Mouse (Mus musculus) skeletal muscle tissue, adult 2 months (tissue): ENCODE measurements at regions not wholly inside any gene's neighbourhood (a gene's known extent, or its start where the extent isn't known, plus 50 kb on each side); places are given as distances from the start of the nearest gene placed in this dataset.

ENCODE experiments used
- DNase-seq: peaks from one replicate; pipeline ENCODE4 v3.0.0-alpha.2; 2012; ENCODE audit warnings: low read depth, low spot score

DNA sequence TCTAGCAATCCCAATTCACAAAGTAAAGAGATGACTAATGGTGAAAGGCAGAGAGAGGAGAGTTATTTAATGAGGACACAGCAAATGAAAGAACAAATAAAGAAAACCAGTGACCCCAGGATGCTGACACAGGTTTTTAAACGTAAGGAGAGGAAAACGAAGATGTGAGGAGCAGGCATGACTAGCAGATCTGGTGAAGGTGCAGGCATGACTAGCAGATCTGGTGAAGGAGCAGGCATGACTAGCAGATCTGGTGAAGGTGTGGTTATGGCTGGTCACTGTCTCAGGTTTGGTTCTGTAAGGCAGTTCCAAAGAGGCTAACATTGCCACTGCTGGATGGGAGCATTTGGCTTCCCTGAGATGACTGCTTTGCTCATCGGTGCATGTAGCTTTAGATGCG, 57.0 kb downstream of the Mbl2 start:
- DNase-seq: no peak

DNA sequence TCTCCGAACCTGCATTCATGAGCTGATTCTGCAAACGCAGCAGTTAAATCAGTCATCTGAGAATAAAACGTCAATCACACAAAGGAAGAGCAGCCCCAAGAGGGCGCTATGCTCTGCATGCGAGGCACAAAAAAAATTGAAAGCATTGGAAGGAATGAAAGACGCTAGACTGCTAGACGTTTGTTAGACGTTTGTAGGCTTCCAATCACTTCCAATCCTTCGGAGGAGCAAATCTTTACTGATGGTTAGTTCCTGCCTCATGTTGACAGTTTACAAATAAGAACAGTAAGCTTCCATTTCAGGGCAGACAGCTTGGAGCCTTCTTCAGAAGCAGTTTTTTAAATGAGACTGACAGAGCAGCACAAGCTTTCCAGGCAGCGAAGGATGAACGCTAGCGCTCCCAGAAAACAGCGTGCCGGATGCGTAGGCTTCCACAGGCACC, 62.5 kb downstream of the Mbl2 start:
- DNase-seq: no peak

DNA sequence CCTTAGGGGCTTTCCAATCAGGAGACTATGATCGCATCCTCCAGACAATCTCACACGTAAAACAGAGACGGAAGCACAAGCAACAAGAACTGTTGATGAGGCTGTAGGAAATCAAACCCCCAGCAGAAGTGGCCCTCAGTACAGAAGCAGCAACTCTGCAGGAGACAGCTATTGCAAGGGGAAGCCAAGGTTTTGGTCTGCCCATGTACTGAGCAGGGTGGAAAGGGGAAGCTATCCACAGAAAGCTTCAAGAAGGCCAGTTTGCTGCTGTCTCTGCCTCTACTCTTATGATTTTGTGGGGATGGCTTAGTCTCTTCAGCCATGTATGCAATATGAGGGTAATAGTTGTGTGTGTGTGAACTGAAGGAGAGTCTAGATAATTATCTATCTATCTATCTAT, 63.3 kb downstream of the Mbl2 start:
- no peak for DNase-seq

DNA sequence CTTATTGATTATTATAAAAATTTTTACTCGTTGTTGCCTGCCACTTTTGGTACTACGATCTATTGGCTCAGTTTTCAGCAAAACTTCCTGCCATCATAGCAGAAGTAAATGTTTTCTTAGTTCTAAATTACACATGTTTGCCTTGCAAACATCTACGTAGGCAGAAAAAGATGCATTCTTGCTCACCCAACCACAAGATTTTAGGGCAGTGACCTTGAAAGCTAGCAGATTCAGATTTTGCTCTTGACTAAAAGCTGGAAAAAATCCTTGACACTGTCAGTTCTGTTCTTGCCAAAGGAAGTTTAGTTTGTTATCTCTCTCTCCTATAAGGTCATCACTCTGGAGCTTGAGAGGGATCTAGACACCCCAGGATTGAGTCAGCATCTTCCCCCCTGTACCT, 66.8 kb downstream of the Mbl2 start:
- no peak for DNase-seq

DNA sequence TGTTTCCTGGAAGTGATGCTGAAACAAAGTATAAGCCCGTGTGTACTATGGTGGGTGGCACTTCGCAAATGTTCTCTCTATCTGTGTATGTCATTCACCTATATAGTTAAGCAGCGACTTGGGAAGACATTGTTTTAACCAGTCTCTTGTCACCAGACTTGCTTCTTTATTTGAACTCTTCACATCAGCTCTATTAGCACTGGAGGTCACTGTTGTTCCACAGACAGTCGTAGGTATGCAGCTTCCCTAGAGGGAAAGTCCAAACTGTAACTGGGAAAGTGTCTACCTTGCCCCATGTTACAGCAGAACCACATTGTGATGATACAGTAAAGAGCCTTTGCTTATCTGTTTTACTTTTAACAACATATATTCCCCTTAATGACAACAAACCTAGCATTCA, 69.5 kb downstream of the Mbl2 start:
- DNase-seq: no peak

DNA sequence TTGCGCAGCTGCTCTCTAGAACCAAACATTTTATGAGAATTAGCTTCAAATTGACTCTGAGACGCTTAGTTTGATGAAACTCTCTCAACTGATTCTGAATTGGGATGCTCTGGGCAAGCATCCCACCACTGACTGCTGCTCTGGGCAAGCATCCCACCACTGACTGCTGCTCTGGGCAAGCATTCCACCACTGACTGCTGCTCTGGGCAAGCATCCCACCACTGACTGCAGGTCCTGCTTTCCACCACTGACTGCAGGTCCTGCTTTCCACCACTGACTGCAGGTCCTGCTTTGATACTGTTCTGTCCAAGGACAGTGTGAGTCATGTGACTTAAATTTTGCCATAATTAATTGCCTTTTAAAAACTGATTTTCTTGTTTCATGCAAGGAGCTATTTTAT, 73.6 kb downstream of the Mbl2 start:
- peak; percentile 21 for DNase-seq

DNA sequence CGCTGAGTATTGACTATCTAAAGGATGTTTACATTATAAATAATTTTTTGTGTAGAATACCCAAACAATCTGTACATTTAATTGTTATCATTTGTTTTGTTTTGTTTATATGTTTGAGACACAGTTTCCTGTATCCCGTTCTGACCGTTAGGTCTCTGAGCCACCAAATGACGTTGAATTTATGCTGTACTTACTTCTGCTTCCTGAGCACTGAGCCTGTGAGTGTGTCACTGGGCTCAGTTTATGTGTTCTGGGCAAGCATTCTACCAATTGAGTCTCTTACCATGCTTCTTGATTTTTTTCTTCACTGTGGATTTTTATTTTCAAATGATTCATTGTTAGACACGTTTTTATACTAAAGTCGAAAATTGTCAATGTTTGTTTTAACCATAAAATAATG, 74.2 kb downstream of the Mbl2 start:
- no peak for DNase-seq

DNA sequence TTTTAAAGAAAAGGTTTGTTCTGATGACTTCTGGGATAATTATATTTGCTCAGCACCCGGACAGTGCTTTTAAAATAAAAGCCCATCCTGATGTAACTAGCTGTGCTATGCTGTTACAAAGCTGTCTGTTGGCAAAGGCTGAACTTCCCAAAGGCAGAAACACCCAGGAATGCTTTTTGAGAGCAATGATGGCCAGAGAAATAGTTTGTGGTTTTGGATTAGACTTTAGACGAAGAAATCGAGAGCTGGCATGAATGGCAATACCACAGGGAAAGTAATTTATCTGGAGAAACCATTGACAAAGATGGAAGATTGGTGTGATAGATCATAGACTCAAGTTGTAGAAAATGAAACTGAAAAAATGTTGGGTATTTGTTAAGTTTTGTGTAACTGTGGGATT, 84.6 kb downstream of the Mbl2 start:
- no peak for DNase-seq

DNA sequence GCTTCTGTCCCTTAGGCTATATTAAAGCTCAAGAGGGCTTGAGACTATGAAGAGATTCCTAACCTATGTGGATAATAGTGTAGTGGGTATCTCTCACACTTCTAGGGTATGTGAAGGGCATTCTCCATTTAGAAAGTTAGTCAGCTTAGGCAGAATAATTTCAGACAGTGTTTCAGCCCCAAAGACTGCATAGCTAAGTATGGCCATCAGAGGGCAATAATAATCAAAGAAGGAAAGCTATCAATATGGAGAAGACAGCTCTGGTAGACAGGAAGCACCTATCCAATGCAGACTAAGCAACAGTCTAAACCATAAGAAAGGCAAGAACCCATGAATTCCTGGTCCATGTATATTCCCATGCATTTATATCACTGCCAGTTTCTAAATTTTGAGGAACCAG, 95.0 kb downstream of the Mbl2 start:
- DNase-seq: no peak

DNA sequence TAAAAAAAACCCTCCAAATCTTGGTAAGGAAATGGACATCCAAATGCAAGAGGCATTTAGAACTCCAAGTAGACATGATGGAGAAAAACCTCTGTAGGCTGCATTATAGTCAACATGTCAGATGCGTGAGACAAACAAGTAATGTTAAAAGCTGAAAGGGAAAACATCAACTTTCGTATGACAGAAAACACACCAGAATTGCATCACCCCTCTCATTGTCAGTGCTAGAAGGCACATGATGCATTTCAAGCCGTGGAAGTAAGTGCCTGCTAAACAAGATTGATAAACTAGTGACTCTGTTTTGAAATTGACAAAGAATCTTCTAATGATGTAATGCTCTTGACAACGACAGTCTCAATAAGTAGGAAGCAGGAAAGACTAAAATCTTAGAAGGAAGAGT, 96.1 kb downstream of the Mbl2 start:
- no peak for DNase-seq

DNA sequence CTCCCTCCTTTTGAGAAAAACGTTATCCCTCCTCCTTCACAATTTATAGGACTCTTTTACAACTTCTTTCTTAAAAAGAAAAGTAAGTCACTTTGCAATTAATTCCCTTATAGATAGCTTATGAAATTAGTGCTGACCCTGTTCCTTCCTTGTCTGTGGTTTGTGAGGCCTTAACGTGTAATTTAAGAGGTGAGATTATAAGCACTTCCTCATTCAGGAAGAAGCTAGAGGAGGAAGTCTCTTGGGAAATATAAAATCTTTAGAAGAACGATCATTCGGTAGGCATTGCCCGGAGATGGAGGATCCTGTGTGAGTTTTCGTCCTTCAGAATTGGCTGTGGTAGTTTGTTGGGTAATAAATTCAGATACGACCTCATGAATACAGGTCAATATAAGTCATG, 98.0 kb downstream of the Mbl2 start:
- no peak for DNase-seq

DNA sequence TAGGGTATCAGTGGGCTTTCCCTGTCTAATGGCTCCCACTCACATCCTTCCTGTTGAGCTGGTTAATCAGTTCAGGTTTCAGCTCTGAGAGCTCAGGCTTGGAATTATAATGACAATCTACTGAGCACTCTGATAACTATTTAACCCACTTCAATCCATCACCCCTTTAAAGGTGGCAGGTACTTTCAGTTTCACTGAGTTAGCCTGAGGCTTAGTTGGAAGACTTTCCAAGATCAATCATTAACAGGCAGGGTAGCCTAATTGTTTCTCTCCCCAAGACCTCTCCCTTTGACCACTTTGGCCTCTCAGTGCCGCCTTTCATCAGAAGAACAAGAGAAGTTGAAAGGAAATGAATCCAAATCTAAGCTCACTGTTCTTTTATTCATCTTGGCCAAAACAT, 99.1 kb downstream of the Mbl2 start:
- DNase-seq: no peak

DNA sequence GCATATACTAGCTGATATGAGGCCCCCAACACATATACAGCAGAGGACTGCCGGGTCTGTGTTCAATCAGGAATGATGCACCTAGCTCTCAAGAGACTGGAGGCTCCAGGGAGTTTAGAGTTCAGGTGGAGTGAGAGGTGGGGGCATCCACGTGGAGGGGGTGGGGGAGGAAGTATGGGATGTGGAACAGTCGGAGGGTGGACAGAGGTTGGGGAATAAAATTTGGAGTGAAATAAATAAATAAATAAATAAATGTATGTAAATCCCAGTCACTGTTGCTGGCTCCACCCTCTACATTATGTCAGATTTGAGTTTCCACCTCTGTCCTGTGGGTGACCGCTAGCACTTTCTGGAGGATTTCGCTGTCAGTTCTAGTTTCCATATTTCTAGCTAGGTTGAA, 111.7 kb downstream of the Mbl2 start:
- DNase-seq: no peak

DNA sequence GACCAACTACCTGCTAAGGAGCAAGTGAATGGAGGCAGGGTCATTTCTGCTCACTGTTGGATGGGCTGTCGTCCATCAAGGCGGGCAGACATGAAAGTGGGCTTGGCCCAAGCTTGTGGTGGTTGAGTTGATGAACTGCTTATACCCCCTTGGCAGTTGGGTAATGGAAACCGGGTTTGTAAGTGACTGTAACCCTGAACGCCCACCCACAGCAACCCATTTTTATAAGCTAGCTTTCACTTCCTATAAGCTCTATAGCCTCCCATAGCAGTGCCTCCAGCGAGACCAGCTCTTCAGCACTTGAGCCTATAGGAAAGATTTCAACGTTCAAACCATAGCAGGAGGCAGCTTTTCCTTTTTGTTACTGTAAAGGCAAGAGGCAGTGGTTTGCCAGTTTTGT, 116.2 kb downstream of the Mbl2 start:
- DNase-seq: no peak

DNA sequence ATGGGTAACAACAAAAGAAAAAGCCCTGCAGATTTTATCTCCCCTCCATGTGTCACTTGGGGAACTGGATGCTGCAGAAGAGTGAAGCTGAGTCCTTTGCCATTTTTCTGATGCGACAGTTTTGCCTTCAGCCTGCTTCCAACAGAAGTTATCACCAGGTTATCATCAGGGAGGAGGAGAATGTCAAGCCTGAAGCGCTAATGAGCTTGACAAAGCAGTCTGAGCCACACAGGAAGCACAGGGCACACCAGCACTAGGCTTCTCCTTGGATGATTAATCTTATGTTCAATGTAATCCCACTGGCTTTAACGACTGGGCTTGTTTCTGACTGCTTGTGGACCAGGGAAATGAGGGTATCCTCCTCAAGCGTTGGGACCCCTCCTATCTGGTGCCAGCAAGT, 122.2 kb downstream of the Mbl2 start:
- no peak for DNase-seq

DNA sequence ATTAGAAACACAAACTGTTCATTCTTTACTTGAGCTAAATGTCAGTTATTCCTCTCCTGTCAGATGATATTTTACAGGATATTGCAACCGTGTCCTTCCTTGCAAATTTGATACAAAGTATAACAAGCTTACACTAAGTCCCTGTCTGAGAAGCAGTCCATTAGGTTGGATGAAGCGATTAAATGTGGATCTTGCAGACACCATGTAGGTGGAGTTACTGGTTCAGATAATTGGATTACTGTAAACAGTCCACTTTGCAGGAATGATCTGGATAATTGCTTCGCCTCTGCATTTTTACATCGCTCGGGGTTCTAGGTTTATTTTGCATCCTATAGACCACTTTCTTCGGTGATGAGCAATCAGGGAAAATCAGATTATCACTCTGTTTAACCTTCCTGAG, 126.2 kb downstream of the Mbl2 start:
- no peak for DNase-seq

DNA sequence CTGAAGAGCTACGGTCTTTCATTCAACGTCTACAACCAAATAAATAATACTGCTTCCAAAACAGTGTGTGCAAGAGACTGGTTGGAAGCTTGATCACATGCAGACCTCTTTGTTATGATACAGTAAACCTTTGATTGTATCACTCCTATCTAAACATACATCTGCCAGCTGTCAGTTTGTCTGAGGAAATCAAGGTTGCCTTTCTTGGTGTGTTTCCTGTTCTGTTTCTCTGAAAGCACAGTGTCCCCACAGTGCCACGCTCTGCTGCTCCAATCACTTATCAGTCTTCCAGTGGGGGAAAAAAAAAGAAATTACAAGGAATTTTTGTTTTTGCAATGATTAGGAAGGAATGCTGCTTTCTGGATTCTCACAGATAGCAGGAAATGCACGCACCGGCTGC, 139.2 kb downstream of the Mbl2 start:
- DNase-seq: no peak

DNA sequence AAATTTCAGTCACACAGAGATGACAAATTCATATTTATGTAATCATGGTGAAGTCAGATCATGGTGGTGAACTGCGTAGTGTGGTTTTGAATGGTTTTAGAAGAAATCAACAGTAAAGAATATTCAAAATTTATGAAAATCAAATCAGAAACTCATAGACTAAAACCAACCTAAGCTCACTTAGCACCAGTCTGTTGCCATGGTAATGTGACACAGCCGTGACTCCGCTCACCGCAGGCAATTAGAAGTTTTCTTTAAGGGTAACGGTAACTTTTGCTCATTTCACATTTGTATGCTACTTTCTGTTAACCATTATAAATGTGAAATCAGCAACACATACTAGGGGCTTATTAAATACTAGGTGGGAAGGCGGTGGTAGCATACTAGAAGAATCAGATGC, 147.0 kb downstream of the Mbl2 start:
- no peak for DNase-seq

DNA sequence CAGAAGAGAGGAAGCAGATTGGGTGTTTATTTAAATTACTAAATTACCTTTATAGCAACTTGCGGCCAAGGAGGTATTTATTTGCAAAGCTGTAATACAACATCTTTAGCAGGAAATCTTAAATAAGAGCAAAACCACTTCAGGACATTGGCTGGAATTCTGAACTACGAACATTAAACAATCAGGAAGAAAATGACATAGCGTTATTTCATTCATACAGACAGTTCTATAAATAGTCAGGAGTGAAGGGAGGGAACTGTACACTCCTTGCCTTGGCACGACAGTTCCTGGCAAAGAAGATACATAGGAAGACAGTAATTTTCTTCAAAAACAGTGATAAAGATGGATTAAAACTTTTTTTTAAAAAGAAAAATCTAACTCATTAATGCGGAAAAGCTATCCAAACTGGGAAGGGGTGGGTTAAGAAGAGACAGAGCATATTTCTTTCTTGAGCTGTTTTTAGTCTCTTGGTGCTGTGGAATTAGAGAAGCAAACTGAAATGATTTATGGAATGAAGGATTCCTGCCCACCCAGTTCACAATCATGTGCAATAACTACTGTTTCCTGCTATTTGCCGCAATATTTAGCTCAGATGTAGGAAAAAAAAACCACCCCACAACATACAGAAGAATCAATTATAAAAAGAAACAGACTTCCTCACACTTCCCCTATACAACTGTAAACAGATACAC, 147.9 kb downstream of the Mbl2 start:
- DNase-seq: no peak

DNA sequence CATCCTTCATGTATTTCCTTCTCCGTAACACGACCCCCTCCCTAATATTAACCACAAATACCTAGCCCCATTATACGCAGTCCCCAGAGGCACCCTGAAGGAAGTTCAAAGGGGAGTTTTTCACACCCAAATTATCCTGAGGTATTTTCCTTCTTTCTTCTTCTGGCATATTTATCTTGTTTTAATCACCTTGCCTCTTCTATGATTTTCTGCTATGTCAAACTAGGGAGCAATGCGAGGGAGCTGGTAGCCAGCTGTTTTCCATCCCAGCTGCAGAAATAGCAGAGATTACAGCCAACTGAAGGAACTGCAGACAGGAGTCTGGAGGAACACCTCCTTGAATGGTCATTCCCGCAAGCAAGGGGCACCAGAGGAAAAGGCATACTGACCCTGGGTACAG, 155.7 kb downstream of the Dkk1 start:
- no peak for DNase-seq

DNA sequence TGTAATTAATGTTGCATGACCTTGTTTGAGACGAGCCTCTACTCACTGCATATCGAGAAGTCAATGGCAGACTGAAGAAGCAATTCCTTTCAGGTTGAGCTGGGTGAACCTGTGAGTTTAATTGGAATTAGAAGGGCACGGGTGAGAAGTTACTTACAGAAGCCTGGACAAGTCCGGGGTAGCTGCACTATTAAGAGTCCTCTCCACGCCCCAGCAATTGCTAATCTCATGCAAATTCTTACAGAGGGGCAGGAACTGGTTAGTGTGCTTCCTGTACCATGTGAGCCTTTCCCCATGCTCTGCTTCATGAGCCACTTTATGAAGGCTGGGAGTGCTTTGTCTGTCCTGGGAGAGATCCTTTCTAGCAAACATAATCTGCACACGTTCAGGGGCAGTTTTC, 142.5 kb downstream of the Dkk1 start:
- no peak for DNase-seq

DNA sequence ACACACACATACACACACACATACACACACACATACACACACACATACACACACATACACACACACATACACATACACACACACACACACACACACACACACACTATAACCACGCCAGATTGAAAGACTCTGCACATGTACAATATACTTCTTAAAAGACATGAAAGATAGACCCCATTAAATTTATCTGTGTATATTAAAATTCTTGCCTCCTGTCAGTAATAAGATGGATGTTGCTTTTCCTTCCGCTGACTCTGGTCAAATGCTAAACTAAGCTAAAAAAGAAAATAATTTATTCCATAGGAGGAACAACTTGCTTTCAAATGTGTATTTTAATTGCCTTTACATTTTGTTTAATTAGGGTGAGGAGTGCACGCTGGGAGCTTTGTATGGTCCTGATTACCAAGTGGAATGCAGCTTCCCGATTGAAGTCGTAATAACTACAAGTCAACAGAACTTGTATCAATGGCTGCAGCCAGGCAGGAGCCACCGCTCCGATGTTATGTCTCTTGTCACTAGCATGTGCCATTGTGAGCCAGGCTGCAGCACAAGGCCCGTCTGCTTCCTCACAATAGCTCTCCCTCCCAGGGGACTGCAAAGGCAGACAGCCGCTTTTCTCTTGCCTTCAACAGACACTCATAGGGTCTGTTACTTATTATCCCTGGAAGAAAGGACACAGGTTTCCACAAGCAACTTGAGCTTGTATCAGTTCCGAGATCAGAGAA, 129.7 kb downstream of the Dkk1 start:
- DNase-seq: no peak

DNA sequence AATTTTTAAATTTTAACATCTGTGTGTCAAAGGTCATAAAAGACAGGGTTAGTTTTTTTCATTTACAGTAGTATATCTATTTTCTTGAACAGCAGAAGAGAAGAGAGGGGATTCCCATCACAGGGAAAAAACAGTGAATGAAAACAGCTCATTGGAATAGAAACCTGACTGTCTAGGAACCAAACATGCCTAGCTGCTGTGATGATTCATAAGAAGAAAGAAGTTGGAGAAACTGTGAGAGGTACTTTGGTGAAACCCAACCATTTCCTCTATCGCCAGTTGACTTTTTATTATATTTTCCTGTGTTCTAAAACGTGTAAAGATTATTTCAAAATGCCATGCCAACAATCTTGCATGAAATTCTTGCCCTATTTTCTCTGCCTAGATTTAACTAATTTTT, 123.8 kb downstream of the Dkk1 start:
- DNase-seq: no peak

DNA sequence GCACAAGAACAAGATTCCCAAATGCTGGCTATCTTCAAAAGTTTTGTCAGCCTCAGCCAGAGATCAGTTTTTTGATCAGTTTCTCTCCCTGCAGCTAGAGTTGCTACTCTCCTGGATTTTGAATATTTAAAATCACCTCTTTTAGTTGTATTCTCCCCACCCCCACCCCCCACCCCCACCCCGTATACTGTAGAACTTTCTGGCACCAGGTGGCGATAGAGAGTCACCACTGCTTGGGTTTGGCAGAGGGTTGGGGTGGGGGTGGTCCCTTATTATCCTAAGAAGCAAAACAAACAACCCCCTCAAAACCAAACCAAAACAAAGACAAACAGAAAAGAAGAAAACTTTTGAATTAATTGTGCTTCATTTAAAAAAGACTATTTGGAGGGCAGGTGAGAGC, 122.0 kb downstream of the Dkk1 start:
- DNase-seq: no peak
